Mouse (Mus musculus): ENCODE data around the gene Ost4.

The Ost4 gene

DNA sequence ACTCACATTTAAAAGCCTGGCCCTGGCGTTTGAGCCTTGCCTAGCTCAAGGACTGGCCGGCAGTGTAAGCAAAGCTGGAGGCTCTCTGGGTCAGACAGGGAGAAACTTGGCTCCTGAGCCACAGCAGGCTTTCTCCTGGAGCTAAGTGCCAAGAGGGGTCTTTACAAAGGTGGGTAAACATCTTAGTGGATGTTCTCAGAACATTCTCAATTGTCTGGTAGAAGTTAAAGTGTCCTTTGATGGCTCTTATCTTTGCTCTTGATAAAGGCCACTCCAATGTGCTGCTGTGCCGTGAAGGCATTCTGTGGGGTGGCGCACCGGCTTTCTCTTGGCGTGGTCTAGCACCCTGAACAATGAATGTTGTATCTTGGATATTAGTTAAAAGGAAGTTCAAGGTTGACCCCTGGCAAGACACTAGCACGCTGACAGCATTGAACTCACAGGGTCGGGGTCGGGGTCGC is 15.0 kb upstream of the Ost4 start:
- DNase-seq: peak in 1 of 2 experiments; percentile 34

DNA sequence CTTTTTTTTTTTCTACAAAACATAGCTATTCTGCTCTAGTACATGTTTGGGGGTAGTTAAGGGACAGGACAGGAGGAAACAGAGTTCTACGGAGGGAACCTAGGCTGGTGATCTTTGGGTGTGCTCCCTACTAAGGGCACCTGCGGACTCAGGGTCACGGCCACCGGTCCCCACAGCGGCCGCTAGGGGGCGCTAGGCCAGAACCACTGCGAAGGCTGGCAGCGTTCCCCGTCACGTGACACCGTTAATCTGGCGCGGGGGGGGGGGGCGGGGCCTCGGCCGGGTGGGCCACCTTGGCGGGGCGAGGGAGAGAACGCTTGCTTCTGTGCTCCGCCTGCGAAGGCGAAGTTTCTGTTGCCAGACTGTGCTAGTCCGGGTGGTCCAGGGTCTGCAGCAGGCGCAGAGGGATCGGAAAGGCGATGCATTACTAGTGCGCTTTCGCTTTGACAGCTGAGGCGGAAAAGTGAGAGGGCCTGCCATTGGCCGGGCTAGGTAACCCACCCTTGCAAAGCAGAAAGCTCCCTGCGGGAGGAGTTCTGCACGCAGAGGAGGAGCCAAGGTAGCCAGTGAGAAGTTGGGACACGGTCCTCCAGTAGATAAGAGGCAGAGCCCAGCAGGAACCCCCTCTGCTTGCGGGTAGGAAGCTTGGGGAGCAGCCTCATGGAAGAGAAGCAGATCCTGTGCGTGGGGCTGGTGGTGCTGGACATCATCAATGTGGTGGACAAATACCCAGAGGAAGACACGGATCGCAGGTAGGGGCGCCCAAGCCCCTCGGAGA is 13.9 kb upstream of the Ost4 start, which contains the start of gene Khk:
Gene Khk (plus strand): TSS at position 176 of the 778 bp plus-strand sequence.
- peak; percentile 96 to 98 for DNase-seq

DNA sequence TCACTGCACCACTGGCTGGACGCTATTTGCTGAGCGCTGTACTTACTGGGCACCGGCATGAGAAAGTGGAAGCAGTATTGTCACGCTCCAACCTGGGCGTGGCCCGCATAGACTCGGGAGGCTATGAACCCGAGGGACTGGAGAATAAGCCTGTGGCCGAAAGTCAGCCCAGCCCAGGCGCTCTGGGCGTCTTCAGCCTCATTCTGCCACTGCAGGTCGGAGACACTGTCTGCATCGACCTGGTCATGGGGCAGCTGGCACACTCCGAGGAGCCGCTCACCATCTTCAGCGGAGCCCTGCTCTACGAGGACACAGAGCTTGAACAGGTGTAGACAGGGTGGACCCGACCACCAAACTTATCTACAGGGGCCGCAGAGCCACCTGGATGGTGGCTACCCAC is 13.0 kb upstream of the Ost4 start:
- peak; percentile 47 to 79 for DNase-seq

DNA sequence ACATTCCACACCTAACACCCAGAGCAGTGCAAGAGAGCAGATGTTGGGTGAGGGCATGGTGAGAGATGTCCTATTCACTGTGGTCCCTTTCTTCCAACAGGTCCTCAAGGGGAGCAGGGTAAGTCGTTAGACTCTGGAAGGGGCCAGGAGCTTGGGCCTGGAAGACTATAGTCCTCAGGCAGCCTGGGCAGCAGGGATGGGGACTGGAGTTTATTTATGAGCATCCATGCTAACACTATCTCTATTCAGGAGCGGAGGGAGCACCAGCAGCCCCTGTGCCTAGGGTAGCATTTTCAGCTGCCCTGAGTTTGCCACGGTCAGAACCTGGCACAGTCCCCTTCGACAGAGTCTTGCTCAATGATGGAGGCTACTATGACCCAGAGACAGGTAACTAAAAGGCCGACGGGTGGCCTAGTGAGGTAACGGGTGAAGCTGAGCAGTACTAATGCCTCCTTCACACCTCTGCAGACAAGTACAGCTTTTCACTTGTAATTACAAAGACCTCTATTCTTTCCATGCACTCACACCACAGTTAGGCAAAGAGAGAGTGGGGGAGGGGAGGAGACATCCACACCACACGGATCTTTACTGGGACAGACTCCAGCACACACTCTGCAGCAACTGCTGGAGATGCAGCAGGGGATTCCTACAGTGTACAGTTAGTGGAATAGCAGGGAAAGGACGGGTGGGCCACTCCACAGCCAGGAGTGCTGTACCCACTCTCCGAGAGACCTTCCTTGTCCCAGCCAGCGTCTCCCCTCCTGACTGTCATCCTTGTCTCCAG is 12.4 kb upstream of the Ost4 start:
- peak in 1 of 2 experiments; percentile 34 for DNase-seq

DNA sequence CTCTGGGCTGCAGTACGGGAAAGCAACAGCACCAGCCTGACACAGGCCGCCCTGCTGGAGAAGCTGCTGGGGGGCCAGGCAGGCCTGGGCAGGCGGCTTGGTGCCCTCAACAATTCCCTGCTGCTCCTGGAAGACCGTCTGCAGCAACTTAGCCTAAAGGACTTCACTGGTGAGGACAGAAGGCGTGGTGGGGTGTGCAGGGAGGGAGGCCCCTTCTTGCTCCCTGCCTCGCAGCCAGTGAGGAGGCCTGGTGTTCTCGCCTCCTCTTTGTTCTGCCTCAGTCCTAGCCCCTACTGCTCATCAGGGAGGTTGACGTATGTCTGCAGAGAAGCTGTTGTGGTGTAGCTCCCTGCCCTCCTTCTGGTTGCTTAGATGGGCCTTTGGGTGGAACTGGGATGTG is 11.1 kb upstream of the Ost4 start:
- DNase-seq: no peak

DNA sequence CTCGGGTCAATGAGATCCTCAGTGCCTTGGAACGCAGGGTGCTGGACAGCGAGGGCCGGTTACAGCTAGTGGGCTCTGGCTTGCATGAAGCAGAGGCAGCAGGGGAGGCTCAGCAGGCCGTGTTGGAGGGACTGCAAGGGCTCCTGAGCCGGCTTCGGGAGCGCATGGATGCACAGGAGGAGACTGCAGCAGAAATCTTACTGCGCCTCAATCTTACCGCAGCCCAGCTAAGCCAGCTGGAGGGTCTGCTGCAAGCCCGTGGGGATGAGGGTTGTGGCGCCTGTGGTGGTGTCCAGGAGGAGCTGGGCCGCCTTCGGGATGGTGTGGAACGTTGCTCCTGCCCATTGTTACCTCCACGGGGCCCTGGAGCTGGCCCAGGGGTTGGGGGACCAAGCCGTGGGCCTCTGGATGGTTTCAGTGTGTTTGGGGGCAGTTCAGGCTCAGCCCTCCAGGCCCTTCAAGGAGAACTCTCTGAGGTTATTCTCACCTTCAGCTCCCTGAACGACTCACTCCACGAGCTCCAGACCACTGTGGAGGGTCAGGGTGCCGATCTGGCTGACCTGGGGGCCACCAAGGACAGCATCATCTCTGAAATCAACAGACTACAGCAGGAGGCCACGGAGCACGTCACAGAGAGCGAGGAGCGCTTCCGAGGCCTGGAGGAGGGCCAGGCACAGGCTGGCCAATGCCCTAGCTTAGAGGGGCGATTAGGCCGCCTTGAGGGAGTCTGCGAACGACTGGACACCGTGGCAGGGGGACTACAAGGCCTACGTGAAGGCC is 10.5 kb upstream of the Ost4 start:
- peak in 1 of 2 experiments; percentile 58 for DNase-seq

DNA sequence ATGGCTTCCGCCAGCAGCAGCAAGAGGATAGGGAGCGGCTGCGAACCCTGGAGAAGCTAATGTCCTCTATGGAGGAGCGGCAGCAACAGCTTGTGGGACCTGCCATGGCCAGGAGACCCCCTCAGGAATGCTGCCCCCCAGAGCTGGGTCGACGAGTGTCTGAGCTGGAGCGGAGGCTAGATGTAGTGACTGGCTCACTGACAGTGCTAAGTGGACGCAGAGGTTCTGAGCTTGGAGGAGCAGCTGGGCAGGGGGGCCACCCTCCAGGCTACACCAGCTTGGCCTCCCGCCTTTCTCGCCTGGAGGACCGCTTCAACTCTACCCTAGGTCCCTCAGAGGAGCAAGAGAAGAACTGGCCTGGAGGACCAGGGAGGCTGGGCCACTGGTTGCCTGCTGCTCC is 9.8 kb upstream of the Ost4 start:
- peak in 1 of 2 experiments; percentile 38 for DNase-seq

DNA sequence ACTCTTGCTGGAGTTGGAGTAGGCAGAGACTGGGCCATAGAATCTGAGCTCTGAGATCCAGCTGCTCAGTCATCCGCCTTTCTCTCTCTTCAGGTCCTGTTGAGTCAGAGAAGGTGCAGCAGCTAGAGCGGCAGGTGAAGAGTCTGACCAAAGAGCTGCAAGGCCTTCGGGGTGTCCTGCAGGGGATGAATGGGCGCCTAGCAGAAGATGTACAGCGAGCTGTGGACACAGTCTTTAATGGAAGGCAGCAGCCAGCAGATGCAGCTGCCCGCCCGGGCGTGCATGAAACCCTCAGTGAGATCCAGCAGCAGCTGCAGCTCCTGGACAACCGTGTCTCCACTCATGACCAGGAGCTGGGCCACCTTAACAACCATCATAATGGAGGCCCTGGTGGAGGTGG is 9.3 kb upstream of the Ost4 start:
- peak in 1 of 2 experiments; percentile 42 for DNase-seq

DNA sequence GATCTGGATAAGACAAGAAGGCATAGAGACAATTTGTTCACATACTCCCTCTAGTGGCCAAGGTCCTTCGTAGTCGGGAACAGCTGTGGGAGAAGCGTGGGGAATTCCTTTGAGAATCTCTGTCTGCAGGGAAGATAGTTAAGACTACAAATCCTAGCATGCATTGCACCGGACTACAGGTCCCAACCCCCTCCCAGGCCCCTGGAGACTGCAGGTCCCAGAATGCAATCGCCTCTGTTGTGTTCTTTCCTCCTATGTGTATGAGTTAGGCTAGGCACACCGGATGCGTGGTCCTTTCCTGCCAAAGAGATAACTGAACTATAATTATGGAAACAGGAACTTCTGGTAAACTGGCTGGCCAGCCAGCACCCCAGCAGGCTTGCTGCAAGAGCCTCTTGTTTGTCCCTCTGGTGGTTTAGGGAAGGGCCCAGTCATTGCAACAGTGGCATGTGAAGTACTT is 8.4 kb upstream of the Ost4 start:
- DNase-seq: peak; percentile 92 to 96

DNA sequence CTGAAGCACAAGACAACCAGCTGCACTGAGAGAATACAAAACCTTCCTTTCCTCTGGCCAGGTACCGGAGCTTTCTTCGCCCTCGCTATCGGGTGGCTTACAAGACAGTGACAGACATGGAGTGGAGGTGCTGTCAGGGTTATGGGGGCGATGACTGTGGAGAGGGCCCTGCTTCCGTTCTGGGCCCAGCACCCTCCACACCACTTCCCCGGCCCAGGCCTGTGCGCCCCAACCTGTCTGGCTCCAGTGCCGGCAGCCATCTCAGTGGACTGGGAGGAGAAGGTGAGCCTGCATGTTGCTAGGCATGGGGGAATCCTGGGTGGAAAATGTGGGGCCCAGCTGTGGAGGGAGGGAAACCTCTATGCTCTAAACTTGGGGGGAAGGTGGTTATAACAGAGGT is 7.9 kb upstream of the Ost4 start:
- no peak for DNase-seq

DNA sequence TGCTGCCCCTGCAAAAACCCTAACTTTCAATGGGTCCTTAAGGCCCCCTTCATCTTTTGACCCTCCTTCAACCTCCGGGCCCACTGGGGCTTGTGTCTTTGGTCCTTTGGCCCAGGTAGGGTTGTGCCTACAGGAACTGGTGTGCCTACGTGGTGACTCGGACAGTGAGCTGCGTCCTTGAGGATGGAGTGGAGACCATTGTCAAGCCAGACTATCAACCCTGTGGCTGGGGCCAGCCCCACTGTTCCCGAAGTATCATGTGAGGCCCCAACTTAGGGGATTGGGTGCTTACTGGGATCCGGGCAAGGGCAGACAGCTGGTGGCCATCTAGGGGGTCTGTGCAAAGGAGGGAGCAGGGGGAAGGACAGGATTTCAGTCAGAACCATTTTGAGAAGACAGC is 7.3 kb upstream of the Ost4 start:
- no peak for DNase-seq

DNA sequence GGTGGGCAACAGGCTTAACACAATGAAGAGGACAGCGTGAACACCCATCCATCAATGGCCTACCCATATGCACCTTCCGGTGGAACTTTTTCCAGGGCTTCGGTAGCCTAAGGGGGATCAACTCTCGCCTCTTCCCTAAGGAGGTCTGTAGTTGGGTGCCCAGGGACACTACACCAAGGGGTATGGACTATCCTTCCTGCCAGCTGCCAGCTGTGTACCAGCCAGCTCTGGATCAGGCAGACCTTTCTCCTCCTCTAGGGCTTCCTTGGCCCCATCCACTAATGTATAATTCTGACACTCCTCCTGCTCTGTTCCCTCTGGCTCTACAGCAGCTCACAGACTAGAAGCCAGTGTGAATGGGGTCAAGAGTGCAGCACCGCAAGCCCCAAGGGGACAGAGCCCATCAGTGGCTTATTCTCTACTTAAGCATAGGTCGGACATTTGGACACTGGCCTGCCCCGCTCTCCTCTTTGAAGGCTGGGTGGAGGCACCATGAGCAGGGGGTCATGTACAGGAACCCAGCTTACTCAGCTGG is 6.6 kb upstream of the Ost4 start:
- no peak for DNase-seq

DNA sequence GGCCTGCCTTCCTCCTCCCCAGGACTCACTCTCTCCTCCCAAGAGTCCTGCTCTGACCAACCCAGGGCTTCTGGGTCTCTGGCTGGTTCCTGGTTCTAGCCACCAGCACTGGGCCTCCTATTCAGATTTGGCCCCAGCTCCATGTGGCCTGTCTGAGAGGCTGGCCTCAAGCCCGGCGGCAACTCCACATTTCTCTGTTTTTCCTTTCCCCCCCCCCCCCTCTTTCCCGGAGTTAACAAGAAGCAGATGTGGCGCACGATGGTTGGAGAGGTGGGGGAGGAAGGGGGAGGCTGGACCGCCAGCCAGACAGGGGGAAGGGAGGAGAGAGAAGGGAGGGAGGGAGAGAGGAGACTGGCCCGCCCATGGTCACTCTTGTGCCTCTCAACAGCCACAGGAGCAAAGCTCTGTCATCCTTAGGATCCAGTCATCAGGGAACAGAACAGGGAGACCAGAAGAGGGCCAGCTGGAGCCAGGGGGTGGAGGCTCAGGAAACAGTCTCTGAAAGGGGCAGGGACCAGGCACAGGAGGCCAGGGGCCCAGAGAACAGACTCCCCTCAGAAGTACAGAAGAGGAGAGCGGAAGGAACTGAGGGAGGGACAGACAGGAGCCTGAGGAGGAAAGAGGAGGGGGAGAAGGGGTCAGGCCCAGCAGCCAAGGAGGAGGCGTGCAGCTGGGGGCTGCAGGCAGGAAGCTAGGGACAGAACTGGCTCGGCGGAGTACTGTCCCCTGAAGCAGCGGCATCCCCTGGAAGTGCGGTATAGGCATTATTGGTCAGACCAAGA is 5.7 kb upstream of the Ost4 start, which contains the start of gene Emilin1:
Gene Emilin1 (plus strand): TSS at position 343 of the 782 bp plus-strand sequence.
- peak; percentile 63 to 82 for DNase-seq

DNA sequence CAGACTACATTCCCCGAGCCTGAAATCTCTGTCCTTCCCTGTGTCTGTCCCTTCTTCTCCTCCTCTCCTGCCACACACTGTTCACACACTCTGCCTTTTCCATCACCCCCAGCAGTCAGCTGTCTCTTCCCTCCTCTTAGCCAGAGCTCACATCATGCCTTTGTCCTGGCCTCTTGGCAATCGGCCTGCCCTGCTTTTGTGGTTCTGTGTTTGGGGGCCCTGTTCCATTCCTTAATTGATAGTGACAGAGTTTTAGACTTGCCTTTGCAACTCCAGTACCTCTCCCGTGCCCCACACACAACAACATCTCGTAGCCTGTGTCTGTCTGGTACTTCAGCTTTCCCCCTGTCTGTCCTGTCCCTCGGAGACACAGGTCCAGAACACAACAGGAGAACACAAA is 4.6 kb upstream of the Ost4 start:
- DNase-seq: no peak

DNA sequence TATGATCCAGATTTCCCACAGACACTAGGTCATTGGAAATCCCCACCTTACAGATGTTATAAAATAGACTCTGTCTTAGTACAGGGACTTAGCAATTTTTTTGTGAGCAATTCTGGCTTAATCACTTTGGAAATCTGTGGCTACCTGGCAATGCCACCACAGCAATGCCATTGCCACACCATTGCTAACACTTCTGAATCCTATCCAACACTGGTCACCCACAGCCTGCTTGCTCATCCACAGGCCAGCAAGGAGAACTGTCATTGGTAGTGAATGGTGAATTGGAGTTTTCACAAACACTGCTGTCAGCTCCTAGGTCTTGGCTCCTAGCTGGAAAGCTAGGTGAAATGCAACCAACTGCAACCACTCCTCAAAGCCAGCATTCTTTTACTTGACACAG is 2.9 kb upstream of the Ost4 start:
- DNase-seq: no peak

DNA sequence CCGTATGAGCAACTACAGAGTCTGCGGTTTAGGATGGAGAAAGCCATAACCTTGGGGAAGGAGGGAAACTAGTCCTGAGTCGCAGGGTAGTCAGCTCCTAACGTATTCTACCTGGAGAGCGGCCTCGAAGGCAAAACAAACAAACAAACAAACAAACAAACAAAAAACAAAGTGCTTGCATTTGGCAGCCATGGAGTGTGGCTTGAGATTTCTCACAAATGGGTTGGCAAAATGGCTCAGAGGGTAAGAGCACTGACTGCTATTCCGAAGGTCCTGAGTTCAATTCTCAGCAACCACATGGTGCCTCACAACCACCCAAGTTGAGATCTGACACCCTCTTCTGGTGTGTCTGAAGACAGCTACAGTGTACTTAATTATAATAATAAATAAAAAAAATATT is 2.3 kb upstream of the Ost4 start:
- DNase-seq: no peak

DNA sequence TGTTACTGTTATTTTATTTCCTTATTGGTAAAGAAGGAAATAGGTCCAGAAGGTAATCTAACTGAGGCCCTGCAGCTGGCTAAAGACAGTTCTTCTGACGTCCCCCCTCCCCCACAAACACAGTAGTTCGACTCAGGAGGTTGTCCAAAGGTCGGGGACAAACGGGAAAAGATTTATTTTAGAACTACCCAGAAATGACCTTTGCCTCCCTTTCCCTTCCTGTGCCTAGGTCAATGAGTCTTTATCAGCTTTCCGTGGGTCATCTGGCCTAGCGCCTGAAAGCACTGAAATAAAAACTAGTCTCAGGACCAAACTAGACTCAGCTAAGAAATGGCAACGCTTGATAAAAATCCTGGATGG is 1.7 kb upstream of the Ost4 start:
- DNase-seq: peak; percentile 85 to 87

DNA sequence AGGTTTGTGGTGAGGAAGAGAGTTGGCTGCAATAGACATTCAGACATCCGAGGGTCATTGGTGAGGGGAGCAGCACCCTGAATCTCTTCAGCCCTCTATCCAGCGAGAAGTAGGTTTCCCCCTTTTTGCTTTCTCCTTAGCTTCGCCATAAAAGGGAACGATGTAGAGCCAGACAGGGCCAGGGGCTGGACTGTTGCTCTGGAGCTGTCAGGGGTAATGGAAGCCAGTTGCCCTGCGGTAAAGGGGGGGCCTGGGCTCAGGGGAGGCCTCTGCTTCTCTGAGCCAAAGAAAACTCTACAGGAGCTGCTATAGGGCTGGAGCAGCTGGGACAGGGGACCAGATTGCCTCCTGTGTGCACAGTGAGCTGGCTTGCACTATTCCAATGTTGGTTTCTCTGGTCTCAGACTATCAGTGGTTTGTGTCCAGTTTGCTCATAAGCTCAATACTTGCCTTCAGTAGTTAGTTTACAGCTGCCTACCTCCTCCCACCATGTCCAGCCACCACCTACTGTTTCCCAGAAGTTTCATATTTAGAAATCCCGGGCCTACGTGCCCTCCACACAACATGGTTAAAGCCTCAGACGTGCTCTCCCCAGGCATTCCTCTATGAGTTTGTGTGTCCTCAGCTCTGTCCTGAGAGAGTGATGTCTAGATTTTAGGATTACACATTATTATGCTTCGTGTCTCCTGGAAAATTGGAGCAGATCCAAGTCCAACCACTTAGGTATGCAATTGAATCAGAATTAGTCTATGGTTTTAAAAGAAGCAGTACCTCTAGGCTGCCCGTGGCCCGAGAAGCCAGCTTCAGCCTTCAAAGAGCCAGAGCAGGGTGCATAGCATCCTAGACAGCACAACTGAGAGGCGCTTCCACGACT is 1.1 kb upstream of the Ost4 start:
- peak; percentile 30 to 65 for DNase-seq

DNA sequence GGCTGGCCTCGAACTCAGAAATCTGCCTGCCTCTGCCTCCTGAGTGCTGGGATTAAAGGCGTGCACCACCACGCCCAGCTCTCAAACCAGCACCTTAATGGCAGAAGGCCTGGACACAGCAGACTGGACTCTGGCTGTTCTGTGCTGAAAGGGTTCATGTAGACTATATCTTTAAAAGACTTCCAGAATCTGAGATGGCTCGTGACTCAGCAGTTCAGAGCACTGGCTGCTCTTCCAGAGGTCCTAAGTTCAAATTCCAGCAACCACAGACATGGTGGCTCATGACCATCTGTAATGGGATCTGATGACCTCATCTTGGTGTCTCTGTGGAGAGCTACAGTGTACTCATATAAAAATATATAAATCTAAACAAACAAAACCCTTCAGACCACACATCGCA is 5.7 kb downstream of the Ost4 start:
- DNase-seq: no peak

DNA sequence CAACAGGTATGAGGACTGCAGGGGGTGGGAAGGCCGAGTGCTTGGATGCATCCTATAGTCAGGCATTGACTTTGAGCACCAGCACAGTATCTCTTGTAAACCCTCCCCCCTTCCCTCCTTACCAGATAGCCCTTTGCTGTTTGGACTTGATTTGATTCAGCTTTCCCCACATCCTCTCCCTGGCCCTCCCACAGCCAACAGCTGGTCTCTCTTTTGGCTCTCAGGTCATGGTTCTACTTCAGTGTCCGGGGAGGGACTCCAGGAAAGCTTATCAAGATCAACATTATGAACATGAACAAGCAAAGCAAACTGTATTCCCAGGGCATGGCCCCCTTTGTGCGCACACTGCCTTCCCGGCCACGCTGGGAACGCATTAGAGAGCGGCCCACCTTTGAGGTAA is 17.2 kb downstream of the Ost4 start:
- DNase-seq: no peak

Measured in kidney, postnatal 25 days (tissue).